Mouse (Mus musculus): ENCODE measurements around the gene Trip10. TPM values are rescaled to one million over a fixed set of nuclear protein-coding genes. Genes with fewer than 3 reads are reported as not detected.

The Trip10 gene
- polyA plus RNA-seq (2014; fragmentation: Illumina TruSeq; extraction: RNeasy Lipid Tissue Mini Kit (QIAGEN cat#74804); ENCODE audit: low replicate concordance), result 1.5 TPM

DNA sequence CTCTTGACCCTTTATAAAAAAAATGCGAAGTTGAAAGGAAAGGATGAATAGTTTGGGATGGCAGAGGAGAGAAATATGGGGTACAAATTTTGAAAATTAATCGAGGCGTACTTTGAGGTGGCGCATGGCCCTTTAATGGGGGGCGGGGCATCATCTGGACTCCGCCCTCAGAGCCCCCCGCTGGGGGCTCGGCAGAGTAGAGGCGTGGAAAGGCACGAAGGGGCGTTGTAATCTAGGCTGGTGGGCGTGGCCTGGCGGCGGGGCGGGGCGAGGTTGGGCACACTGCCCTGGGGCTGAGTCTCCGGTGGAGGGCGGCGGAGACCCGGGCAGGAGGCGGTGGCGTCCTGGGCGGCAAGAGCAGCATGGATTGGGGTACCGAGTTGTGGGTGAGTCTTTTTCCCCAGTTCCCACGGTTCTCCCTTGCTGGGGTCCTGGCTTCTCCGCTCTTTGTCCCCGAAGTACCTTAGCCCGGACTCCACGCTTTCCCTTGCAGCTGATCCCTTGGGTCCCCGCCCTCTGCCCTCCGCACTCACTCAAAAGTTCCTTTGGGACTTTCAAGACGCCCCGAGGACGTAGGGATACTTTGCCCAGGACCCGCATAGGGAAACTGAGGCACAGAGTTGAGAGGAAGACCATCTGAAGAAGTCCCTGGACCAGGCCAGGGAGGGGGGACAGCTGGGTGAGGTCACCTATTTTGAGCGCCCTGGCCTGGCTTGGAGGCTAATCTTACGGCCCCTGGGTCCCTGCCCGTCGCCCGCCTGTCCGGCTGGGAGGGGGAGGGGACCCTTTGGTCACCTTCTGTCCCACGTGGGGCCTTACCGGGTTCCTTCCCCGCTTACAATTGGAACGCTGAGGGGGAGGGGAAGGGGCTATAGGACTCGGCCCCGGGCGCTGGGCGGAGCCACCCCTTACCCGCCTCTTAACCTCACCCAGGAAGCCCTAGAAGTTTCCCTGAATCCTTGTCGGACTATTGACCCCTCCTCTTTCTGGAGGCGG, at the start of gene Trip10:
Trip10 (plus strand) TSS at position 270 of the 996 bp plus-strand sequence.

DNA sequence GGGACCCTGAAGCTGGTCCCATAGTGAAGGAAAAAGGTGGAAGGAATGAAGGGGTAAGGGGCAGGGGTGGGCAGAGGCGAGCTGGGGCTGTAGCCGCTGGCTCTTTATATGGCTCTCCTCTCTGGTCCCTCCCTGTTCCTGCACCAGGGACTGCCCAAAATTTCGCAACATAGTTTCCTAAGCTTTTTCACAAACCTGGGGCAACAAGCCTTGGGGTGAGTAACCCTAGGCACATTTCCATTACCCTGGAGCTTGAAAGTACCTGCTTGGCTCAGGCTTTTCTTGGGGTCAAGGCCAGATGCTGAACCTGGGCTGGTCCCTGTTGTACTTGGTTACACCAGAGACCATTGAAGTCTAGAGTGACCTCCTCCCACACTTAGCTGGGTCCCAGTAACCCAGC, 21.2 kb upstream of the Trip10 start, which contains the start of gene C3:
C3 (minus strand) TSS at position 123 of the 400 bp plus-strand sequence.

DNA sequence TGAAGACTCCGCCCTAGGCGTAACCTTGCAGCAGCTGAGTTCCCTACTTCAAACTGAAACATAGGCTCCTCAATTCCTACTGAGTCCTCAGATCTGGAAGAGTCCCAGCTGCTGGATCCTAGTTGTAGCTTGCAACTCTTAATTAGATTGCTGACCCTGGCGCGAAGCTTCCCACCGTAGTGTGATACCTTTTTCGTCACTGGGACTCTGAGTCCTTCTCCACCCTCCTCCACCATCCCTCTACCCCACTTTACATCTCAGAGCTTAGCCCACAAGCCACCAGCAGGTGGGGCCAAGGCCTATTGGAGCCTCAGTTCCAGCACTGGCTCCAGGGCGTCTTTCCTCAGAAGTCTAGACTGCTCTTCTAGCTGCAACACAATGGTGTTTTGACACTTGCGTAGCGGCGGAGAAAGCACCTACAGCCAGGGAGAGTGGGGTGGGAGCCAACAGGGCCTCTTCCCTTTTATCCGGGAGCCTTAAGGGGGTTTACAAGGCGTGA, 1.0 kb upstream of the Trip10 start, which contains the start of gene Gpr108:
Gpr108 (minus strand) TSS at position 246 of the 499 bp plus-strand sequence.

DNA sequence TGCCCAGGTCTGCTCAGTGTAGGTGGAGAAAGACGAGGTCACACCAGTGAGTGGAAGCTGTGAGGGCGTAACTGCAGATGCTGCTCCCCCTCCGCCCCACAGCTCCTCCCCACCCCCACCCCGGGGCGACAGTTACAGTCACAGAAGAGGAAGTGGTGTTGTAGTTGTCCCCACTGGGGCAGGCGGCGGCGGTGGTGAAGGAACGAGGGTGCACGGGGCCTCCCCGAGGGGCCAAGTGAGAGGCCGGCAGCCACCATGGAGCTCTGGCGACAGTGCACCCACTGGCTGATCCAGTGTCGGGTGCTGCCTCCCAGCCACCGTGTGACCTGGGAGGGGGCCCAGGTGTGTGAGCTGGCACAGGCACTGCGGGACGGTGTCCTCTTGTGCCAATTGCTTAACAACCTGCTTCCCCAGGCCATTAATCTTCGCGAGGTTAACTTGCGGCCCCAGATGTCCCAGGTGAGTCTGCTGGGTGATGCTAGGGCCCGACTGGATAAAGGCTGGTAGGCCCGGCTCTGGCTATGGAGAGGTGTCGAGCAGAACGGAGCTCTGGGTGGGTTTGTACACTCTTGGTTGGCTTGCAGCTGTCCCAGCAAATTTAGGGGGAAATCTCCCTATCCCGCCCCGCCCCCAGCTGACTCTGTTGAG, 29.8 kb downstream of the Trip10 start, which contains the start of gene Vav1:
Vav1 (plus strand) TSS at position 158 of the 648 bp plus-strand sequence.

Other genes starting within 250 kb of the Trip10 start
- not detected for gene Pspn, start 249.4 kb upstream of the Trip10 start, polyA plus RNA-seq (2014; fragmentation: Illumina TruSeq; extraction: RNeasy Lipid Tissue Mini Kit (QIAGEN cat#74804); ENCODE audit: low replicate concordance)
- 1.6 TPM for gene Gtf2f1, start 238.2 kb upstream of the Trip10 start, polyA plus RNA-seq (2014; fragmentation: Illumina TruSeq; extraction: RNeasy Lipid Tissue Mini Kit (QIAGEN cat#74804); ENCODE audit: low replicate concordance)
- gene Gm17949, start 238.0 kb upstream of the Trip10 start, polyA plus RNA-seq (2014; fragmentation: Illumina TruSeq; extraction: RNeasy Lipid Tissue Mini Kit (QIAGEN cat#74804); ENCODE audit: low replicate concordance), result not detected
- gene Khsrp, start 217.9 kb upstream of the Trip10 start, polyA plus RNA-seq (2014; fragmentation: Illumina TruSeq; extraction: RNeasy Lipid Tissue Mini Kit (QIAGEN cat#74804); ENCODE audit: low replicate concordance), result 4.3 TPM
- gene Slc25a41, start 207.8 kb upstream of the Trip10 start, polyA plus RNA-seq (2014; fragmentation: Illumina TruSeq; extraction: RNeasy Lipid Tissue Mini Kit (QIAGEN cat#74804); ENCODE audit: low replicate concordance), result not detected
- gene Crb3, start 190.3 kb upstream of the Trip10 start, polyA plus RNA-seq (2014; fragmentation: Illumina TruSeq; extraction: RNeasy Lipid Tissue Mini Kit (QIAGEN cat#74804); ENCODE audit: low replicate concordance), result 27.2 TPM
- 2.3 TPM for gene Slc25a23, start 189.6 kb upstream of the Trip10 start, polyA plus RNA-seq (2014; fragmentation: Illumina TruSeq; extraction: RNeasy Lipid Tissue Mini Kit (QIAGEN cat#74804); ENCODE audit: low replicate concordance)
- gene Dennd1c, start 170.9 kb upstream of the Trip10 start, polyA plus RNA-seq (2014; fragmentation: Illumina TruSeq; extraction: RNeasy Lipid Tissue Mini Kit (QIAGEN cat#74804); ENCODE audit: low replicate concordance), result 3.3 TPM
- not detected for gene Tubb4a, start 161.7 kb upstream of the Trip10 start, polyA plus RNA-seq (2014; fragmentation: Illumina TruSeq; extraction: RNeasy Lipid Tissue Mini Kit (QIAGEN cat#74804); ENCODE audit: low replicate concordance)
- gene Tnfsf9, start 144.1 kb upstream of the Trip10 start, polyA plus RNA-seq (2014; fragmentation: Illumina TruSeq; extraction: RNeasy Lipid Tissue Mini Kit (QIAGEN cat#74804); ENCODE audit: low replicate concordance), result not detected
- gene Cd70, start 99.7 kb upstream of the Trip10 start, polyA plus RNA-seq (2014; fragmentation: Illumina TruSeq; extraction: RNeasy Lipid Tissue Mini Kit (QIAGEN cat#74804); ENCODE audit: low replicate concordance), result not detected
- not detected for gene Tnfsf14, start 55.3 kb upstream of the Trip10 start, polyA plus RNA-seq (2014; fragmentation: Illumina TruSeq; extraction: RNeasy Lipid Tissue Mini Kit (QIAGEN cat#74804); ENCODE audit: low replicate concordance)
- 23.0 TPM for gene C3, start 21.3 kb upstream of the Trip10 start, polyA plus RNA-seq (2014; fragmentation: Illumina TruSeq; extraction: RNeasy Lipid Tissue Mini Kit (QIAGEN cat#74804); ENCODE audit: low replicate concordance)
- 0.41 TPM for gene Gpr108, start 1.0 kb upstream of the Trip10 start, polyA plus RNA-seq (2014; fragmentation: Illumina TruSeq; extraction: RNeasy Lipid Tissue Mini Kit (QIAGEN cat#74804); ENCODE audit: low replicate concordance)
- gene Vav1, start 29.6 kb downstream of the Trip10 start, polyA plus RNA-seq (2014; fragmentation: Illumina TruSeq; extraction: RNeasy Lipid Tissue Mini Kit (QIAGEN cat#74804); ENCODE audit: low replicate concordance), result 1.1 TPM
- gene Adgre1, start 109.2 kb downstream of the Trip10 start, polyA plus RNA-seq (2014; fragmentation: Illumina TruSeq; extraction: RNeasy Lipid Tissue Mini Kit (QIAGEN cat#74804); ENCODE audit: low replicate concordance), result 10.6 TPM

Measured in small intestine, adult 10 weeks (tissue).